Mouse (Mus musculus) embryonic facial prominence, embryonic 15.5 days (tissue): ENCODE results near the gene Ly6g5c. TPM values are rescaled to one million over a fixed set of nuclear protein-coding genes. Genes with fewer than 3 reads are reported as not detected.

ENCODE experiments used
- ATAC-seq: fragments of 200-750 bp; cut with Nextera tagmentation; 2 replicates; pipeline ENCODE4 v1.8.0; 2017; ENCODE audit warnings: low read depth, moderate TSS enrichment; ENCODE audit not compliant: insufficient number of reproducible peaks, low FRiP score, low TSS enrichment
- H3K27ac ChIP-seq: fragments of 300-500 bp; sonication (generic); replicated peaks from 2 replicates; pipeline ENCODE4 v1.5.1; 2015; ENCODE audit warnings: mild to moderate bottlenecking, inconsistent platforms
- H3K27me3 ChIP-seq: fragments of 300-500 bp; sonication (generic); 2 replicates; pipeline ENCODE4 v1.6.1; 2015; ENCODE audit warnings: inconsistent platforms
- H3K36me3 ChIP-seq: fragments of 300-500 bp; sonication (generic); 2 replicates; pipeline ENCODE4 v1.6.1; 2015; ENCODE audit warnings: mild to moderate bottlenecking, inconsistent platforms
- H3K4me1 ChIP-seq: fragments of 300-500 bp; sonication (generic); 2 replicates; pipeline ENCODE4 v1.6.1; 2015; ENCODE audit warnings: inconsistent platforms
- H3K4me2 ChIP-seq: fragments of 300-500 bp; sonication (generic); replicated peaks from 2 replicates; pipeline ENCODE4 v1.6.1; 2015; ENCODE audit warnings: mild to moderate bottlenecking, inconsistent platforms
- H3K4me3 ChIP-seq: fragments of 300-500 bp; sonication (generic); replicated peaks from 2 replicates; pipeline ENCODE4 v1.5.1; 2015; ENCODE audit warnings: mild to moderate bottlenecking, inconsistent platforms
- H3K9ac ChIP-seq: fragments of 300-500 bp; sonication (generic); 2 replicates; pipeline ENCODE4 v1.6.1; 2015; ENCODE audit warnings: inconsistent platforms
- H3K9me3 ChIP-seq: fragments of 300-500 bp; sonication (generic); replicated peaks from 2 replicates; pipeline ENCODE4 v1.6.1; 2016; ENCODE audit warnings: inconsistent platforms
- WGBS: fragments of 180-500 bp; shearing (Covaris S2); methylation state at CpG from one replicate; pipeline ENCODE4 v1.1.7; 2015; 5-methylcytosine and 5-hydroxymethylcytosine counted together
- polyA plus RNA-seq: library from polyadenylated mRNA; unstranded; fragments of >200 nt; fragmentation: Nextera tagmentation; extraction: Ambion mirVana; gene quantifications from 2 replicates; pipeline ENCODE4 v1.2.1, GENCODE M21; 2015

Gene Ly6g5c
- polyA plus RNA-seq, 1 experiment from 2014 or later, result not detected

GRCm38 (mm10) chr17:35131500-35132173, 23.6 kb downstream of the Ly6g5c start, which contains the start of gene Apom:
TSS of gene Apom (minus strand) at chr17:35132050.
- Histone ChIP-seq H3K27ac (no peak within 1 kb of the TSS), H3K27me3 (no peaks in the 10 kb centered on the region), H3K9ac (no peak within 1 kb of the TSS), H3K4me1 (peaks cover 24% of the 10 kb centered on the region), H3K36me3 (peaks cover 12% of the 10 kb centered on the region), H3K4me3 (no peak within 1 kb of the TSS), H3K9me3 (no peaks in the 10 kb centered on the region), H3K4me2 (no peak within 1 kb of the TSS)
- ATAC-seq, result no peak
- WGBS, result 80% methylated on average over 15 of the region's 15 CpGs

DNA sequence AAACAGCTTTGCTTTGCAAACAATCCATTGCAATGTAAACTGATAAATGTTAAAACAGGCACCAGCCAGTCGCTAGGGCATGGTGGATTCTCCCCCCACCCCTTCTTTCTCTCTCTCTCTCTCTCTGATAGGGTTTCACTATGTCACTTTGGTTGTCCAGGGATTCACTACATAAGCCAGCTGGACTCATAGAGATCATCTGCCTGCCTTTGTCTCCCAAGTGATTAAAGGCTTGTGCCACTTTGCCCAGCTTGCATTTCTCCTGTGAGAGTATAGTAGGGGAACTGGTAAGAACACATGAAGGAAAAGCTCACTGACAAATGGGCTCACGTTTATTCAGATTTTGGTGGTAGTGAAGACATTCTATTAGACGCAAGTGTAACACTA, 24.1 kb downstream of the Ly6g5c start:
- Histone ChIP-seq H3K36me3 (peaks cover 12% of the 10 kb centered on the region), H3K4me2 (no peak overlapping the region), H3K4me1 (peaks cover 24% of the 10 kb centered on the region), H3K27ac (no peak overlapping the region), H3K9ac (no peak overlapping the region), H3K4me3 (no peak overlapping the region), H3K9me3 (no peaks in the 10 kb centered on the region), H3K27me3 (no peaks in the 10 kb centered on the region)
- ATAC-seq, result no peak
- WGBS, result 76% methylated on average over 3 of the region's 3 CpGs

DNA sequence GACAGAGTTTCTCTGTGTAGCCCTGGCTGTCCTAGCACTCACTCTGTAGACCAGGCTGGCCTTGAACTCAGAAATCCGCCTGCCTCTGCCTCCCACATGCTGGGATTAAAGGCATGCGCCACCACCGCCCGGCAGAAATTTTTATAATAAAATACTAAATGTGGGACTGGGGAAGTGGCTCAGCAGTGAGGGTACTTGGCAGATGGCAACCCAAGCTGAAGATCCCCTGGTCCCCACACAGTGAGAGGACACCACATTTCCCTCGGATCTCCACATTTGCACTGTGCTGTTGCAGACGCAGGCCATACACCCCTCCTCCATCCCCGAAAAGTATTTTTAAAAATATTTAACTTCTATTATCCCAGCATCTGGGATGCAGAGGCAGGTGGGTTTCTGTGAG, 25.4 kb downstream of the Ly6g5c start:
- Histone ChIP-seq H3K9ac (no peak overlapping the region), H3K4me3 (no peak overlapping the region), H3K27me3 (no peaks in the 10 kb centered on the region), H3K36me3 (peaks cover 23% of the 10 kb centered on the region), H3K4me1 (peaks cover 20% of the 10 kb centered on the region), H3K9me3 (no peaks in the 10 kb centered on the region), H3K4me2 (no peak overlapping the region), H3K27ac (no peak overlapping the region)
- ATAC-seq, result no peak
- 92% methylated on average over 7 of the region's 7 CpGs for whole genome bisulfite sequencing

DNA sequence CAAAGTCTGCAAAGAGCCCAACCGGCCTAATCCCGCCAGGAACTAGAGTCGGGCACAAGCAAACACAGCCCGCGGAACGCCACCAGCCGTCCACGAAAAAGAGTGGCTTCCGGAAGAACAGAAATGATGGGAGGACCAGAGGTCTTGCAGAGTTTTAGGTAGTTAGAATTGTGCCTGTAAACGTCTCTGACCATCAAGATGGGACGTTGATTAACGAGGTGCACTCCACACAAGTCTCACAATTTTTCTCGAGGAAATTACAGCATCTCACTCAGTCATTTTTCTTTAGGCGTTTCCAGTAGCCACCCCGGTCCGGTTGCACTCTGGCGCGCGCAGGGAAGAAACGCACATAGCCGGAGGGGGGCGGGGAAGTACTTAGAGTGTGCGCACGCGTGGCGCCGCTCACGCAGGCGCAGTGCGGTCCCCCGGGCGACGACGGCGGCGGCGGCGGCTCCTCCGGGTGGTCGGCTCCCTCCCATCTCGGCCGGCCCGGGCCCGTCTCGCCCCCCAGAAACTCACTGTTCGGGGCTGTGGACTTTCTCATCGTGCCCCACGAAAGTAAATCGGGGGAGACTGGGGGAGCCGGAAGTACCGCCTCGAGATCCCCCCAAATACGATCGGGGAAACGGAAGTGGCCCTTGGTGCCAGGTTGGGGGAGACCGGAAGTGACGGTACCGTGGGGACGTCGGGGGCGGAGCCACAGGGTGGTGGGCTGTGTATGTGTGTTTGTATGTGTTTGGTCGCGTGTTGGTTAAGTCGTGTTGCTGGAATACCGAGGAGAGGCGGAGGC, 26.9 kb downstream of the Ly6g5c start, which contains the start of gene Bag6:
Bag6 (plus strand) TSS at position 378 of the 790 bp plus-strand sequence.
- ATAC-seq, result peak; percentile 95
- peaks cover 18% of the 10 kb centered on the region for H3K4me1 ChIP-seq
- H3K36me3 ChIP-seq, result peaks cover 34% of the 10 kb centered on the region
- H3K9ac ChIP-seq, result peak within 1 kb of the TSS; percentile 68
- H3K4me2 ChIP-seq, result peak within 1 kb of the TSS; percentile 80
- H3K4me3 ChIP-seq, result peak within 1 kb of the TSS; percentile 78
- WGBS, result under 1% methylated on average over 66 of the region's 66 CpGs
- H3K27me3 ChIP-seq, result no peaks in the 10 kb centered on the region
- H3K27ac ChIP-seq, result peak within 1 kb of the TSS; percentile 96
- H3K9me3 ChIP-seq, result no peaks in the 10 kb centered on the region

- H3K4me1 ChIP-seq, result peaks cover 18% of the 10 kb centered on the region
- peak overlapping the region; percentile 96 for H3K27ac ChIP-seq
- peak overlapping the region; percentile 68 for H3K9ac ChIP-seq
- no peaks in the 10 kb centered on the region for H3K27me3 ChIP-seq
- 2% methylated on average over 43 of the region's 43 CpGs for WGBS
- no peaks in the 10 kb centered on the region for H3K9me3 ChIP-seq
- peaks cover 35% of the 10 kb centered on the region for H3K36me3 ChIP-seq
- H3K4me2 ChIP-seq, result peak overlapping the region; percentile 80
- peak overlapping the region; percentile 78 for H3K4me3 ChIP-seq
- peak; percentile 39 for ATAC-seq
Measured at GRCm38 (mm10) chr17:35135591-35136320, 27.7 kb downstream of the Ly6g5c start.

- 0 out of 2 replicates have a peak overlapping the region, but pooled peaks have one; percentile 9 for H3K9ac ChIP-seq
- no peaks in the 10 kb centered on the region for H3K9me3 ChIP-seq
- H3K27ac ChIP-seq, result no peak overlapping the region
- ATAC-seq, result no peak
- WGBS, result 81% methylated on average over 3 of the region's 3 CpGs
- H3K36me3 ChIP-seq, result peaks cover 69% of the 10 kb centered on the region
- H3K4me3 ChIP-seq, result no peak overlapping the region
- no peak overlapping the region for H3K4me2 ChIP-seq
- H3K27me3 ChIP-seq, result no peaks in the 10 kb centered on the region
- peaks cover 18% of the 10 kb centered on the region for H3K4me1 ChIP-seq
Measured at GRCm38 (mm10) chr17:35139269-35139668, 31.2 kb downstream of the Ly6g5c start.

DNA sequence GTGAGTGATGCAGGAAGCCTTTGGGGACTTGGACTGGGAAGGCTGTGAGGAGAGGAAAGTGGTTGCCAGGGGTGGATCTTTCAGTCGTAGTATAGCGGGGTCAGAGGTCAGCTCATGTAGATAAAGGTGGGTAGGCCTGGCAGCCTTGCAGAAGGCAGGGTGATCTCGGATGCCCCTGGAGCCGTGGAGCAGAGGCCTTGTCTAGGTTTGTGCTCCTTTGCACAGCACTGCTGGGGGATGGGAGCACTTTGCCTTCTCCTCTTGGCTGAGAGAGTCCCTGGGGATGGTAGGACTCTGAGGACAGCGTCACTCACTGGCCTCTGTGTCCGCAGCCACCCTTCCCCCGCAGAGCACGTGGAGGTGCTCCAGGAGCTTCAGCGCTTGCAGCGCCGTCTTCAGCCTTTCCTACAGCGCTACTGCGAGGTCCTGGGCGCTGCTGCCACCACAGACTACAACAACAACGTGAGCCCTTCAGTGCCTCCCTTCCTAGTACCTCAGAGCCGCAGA, 32.5 kb downstream of the Ly6g5c start:
- Histone ChIP-seq H3K9me3 (no peaks in the 10 kb centered on the region), H3K4me2 (no peak overlapping the region), H3K4me3 (no peak overlapping the region), H3K27ac (no peak overlapping the region), H3K36me3 (peaks cover 82% of the 10 kb centered on the region), H3K9ac (no peak overlapping the region), H3K27me3 (no peaks in the 10 kb centered on the region), H3K4me1 (peaks cover 18% of the 10 kb centered on the region)
- ATAC-seq, result no peak
- 82% methylated on average over 16 of the region's 16 CpGs for WGBS

- Histone ChIP-seq H3K4me3 (no peak overlapping the region), H3K9me3 (no peaks in the 10 kb centered on the region), H3K36me3 (peaks cover 96% of the 10 kb centered on the region), H3K4me2 (no peak overlapping the region), H3K27me3 (no peaks in the 10 kb centered on the region), H3K4me1 (peaks cover 9% of the 10 kb centered on the region), H3K27ac (no peak overlapping the region), H3K9ac (no peak overlapping the region)
- WGBS, result 89% methylated on average over 6 of the region's 6 CpGs
- ATAC-seq, result no peak
Measured at GRCm38 (mm10) chr17:35141971-35142370, 33.9 kb downstream of the Ly6g5c start.

DNA sequence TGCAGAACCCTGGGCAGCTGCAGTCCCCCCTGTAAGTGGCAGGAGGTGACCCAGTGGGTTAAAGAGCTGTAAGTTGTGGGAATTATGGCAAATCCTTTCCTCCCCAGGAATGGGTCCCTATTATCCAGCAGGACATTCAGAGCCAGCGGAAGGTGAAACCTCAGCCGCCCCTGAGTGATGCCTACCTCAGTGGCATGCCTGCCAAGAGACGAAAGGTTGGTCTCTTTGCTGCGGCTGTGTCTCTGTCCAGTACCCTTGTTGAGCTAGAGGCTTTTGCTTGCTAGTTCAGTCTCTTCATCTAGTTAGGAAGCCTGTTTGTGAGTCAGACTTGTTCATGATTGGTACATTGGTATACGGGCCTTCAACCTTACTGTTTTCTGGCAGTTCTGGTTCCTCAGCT, 38.1 kb downstream of the Ly6g5c start:
- Histone ChIP-seq H3K27me3 (no peaks in the 10 kb centered on the region), H3K4me2 (no peak overlapping the region), H3K36me3 (peaks cover 97% of the 10 kb centered on the region), H3K4me3 (no peak overlapping the region), H3K27ac (no peak overlapping the region), H3K9ac (no peak overlapping the region), H3K4me1 (0 out of 2 replicates have a peak, but pooled peaks cover 2% of the 10 kb centered on the region), H3K9me3 (no peaks in the 10 kb centered on the region)
- no peak for ATAC-seq
- 88% methylated on average over 5 of the region's 5 CpGs for WGBS

DNA sequence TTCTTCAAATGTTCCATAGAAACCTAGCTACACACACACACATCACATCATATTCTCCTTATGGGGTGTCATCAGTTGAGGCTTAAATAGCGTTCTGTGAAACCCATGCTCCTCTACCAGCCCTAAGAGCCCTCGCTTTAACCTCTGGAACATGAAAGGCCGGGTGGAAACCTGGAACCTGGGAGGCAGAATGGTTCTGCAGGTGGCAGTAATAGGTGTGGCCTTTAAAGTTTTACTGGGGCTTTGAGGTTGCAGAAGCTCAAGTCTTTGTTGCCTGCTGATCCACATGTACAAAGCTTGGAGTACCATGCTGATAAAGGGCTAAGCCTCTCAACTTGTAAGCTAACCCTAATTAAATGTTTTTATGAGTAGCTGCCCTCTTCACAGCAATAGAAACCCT, 39.3 kb downstream of the Ly6g5c start:
- WGBS, result 54% methylated on average over 3 of the region's 3 CpGs
- no peak for ATAC-seq
- Histone ChIP-seq H3K4me1 (0 out of 2 replicates have a peak, but pooled peaks cover 2% of the 10 kb centered on the region), H3K27me3 (no peaks in the 10 kb centered on the region), H3K4me3 (no peak overlapping the region), H3K27ac (0 out of 2 replicates have a peak overlapping the region, but pooled peaks have one; percentile 7), H3K36me3 (peaks cover 97% of the 10 kb centered on the region), H3K9me3 (no peaks in the 10 kb centered on the region), H3K9ac (no peak overlapping the region), H3K4me2 (no peak overlapping the region)
